Mouse (Mus musculus) embryonic facial prominence, embryonic 14.5 days (tissue): ENCODE data around the gene Umad1. TPM values are rescaled to one million over a fixed set of nuclear protein-coding genes. Genes with fewer than 3 reads are reported as not detected.

Experiments
- ATAC-seq: fragments of 200-750 bp; cut with Nextera tagmentation; 2 replicates; pipeline ENCODE4 v1.8.0; 2017; ENCODE audit warnings: low read depth, moderate number of reproducible peaks, moderate TSS enrichment
- DNase-seq: peaks from one replicate; pipeline ENCODE4 v3.0.0-alpha.2; 2015; ENCODE audit warnings: low spot score
- H3K27ac ChIP-seq: fragments of 300-500 bp; sonication (generic); replicated peaks from 2 replicates; pipeline ENCODE4 v1.5.1; 2014; ENCODE audit warnings: low read depth, mild to moderate bottlenecking, low read length, moderate library complexity
- H3K27me3 ChIP-seq: fragments of 300-500 bp; sonication (generic); replicated peaks from 2 replicates; pipeline ENCODE4 v1.6.1; 2014; ENCODE audit warnings: low read length; ENCODE audit not compliant: control insufficient read depth, insufficient read depth
- H3K36me3 ChIP-seq: fragments of 300-500 bp; sonication (generic); 2 replicates; pipeline ENCODE4 v1.6.1; 2014; ENCODE audit warnings: low read length, mixed read lengths; ENCODE audit not compliant: control insufficient read depth, insufficient read depth
- H3K4me1 ChIP-seq: fragments of 300-500 bp; sonication (generic); 2 replicates; pipeline ENCODE4 v1.6.1; 2014; ENCODE audit warnings: antibody characterized with exemption, low read length; ENCODE audit not compliant: control insufficient read depth, insufficient read depth
- H3K4me2 ChIP-seq: fragments of 300-500 bp; sonication (generic); 2 replicates; pipeline ENCODE4 v1.6.1; 2014; ENCODE audit warnings: low read depth, mild to moderate bottlenecking, low read length, moderate library complexity, mixed read lengths
- H3K4me3 ChIP-seq: fragments of 300-500 bp; sonication (generic); 2 replicates; pipeline ENCODE4 v1.5.1; 2014; ENCODE audit warnings: low read depth, mild to moderate bottlenecking, low read length
- H3K9ac ChIP-seq: fragments of 300-500 bp; sonication (generic); 2 replicates; pipeline ENCODE4 v1.6.1; 2014; ENCODE audit warnings: low read depth, mild to moderate bottlenecking, low read length, moderate library complexity, mixed read lengths
- H3K9me3 ChIP-seq: fragments of 300-500 bp; sonication (generic); 2 replicates; pipeline ENCODE4 v1.6.1; 2016; ENCODE audit warnings: low read length; ENCODE audit not compliant: control insufficient read depth
- WGBS: fragments of 180-500 bp; shearing (Covaris S2); extraction: QIAGEN DNeasy Blood & Tissue Kit; methylation state at CpG from one replicate; pipeline ENCODE4 v1.1.7; 2014; 5-methylcytosine and 5-hydroxymethylcytosine counted together
- polyA plus RNA-seq: library from polyadenylated mRNA; unstranded; fragments of >200 nt; fragmentation: Nextera tagmentation; extraction: Ambion mirVana; gene quantifications from 2 replicates; pipeline ENCODE4 v1.2.1, GENCODE M21; 2014

The Umad1 gene
- polyA plus RNA-seq, 1 experiment from 2014 or later = 20.0 TPM

- no peak for ATAC-seq
- Histone ChIP-seq H3K27ac (no peak overlapping the region), H3K36me3 (no peaks in the 10 kb centered on the region), H3K4me3 (no peak overlapping the region), H3K9ac (no peak overlapping the region), H3K27me3 (no peaks in the 10 kb centered on the region), H3K4me2 (no peak overlapping the region), H3K4me1 (no peaks in the 10 kb centered on the region), H3K9me3 (peaks cover 14% of the 10 kb centered on the region; the same call in 1 of the 2 replicates)
- DNase-seq = no peak
- 86% methylated on average over 3 of the region's 3 CpGs for WGBS
Observed at GRCm38 (mm10) chr6:8498961-8499360, 239.9 kb downstream of the Umad1 start.

GRCm38 (mm10) chr6:8503953-8504352 is 244.9 kb downstream of the Umad1 start:
- Histone ChIP-seq H3K4me2 (no peak overlapping the region), H3K27ac (no peak overlapping the region), H3K9me3 (peaks cover 4% of the 10 kb centered on the region; the same call in 1 of the 2 replicates), H3K27me3 (no peaks in the 10 kb centered on the region), H3K36me3 (no peaks in the 10 kb centered on the region), H3K9ac (no peak overlapping the region), H3K4me1 (peaks cover 4% of the 10 kb centered on the region; the same call in 1 of the 2 replicates), H3K4me3 (no peak overlapping the region)
- DNase-seq (no peak), ATAC-seq (no peak)
- WGBS = 41% methylated on average over 3 of the region's 3 CpGs

- Histone ChIP-seq H3K9ac (no peak overlapping the region), H3K36me3 (no peaks in the 10 kb centered on the region), H3K27me3 (no peaks in the 10 kb centered on the region), H3K4me2 (no peak overlapping the region), H3K4me3 (no peak overlapping the region), H3K27ac (no peak overlapping the region), H3K4me1 (peaks cover 4% of the 10 kb centered on the region; the same call in 1 of the 2 replicates), H3K9me3 (no peaks in the 10 kb centered on the region)
- ATAC-seq = no peak
- no peak for DNase-seq
- 80% methylated on average over 6 of the region's 6 CpGs for WGBS
Observed at GRCm38 (mm10) chr6:8504521-8505228, 245.6 kb downstream of the Umad1 start.

DNA sequence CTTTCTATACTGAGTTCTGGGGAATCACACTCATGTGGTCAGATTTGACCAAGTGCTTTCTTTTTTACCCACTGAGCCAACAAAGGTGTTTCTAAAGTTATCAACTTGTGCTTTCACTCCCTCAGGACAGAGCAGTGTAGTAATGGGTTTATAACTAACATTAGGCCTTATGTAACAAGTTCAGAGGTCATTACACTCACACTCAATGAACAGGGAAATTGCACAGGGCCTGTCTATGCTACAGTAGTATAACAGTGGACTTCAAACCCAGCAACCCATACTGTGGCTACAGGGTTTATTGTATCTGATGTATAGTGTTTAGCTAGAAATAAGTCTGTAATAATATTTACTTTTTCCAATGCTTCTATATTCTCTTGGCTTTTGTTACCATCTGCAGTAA is 247.5 kb downstream of the Umad1 start:
- Histone ChIP-seq H3K4me2 (no peak overlapping the region), H3K4me1 (peaks cover 8% of the 10 kb centered on the region; the same call in 1 of the 2 replicates), H3K36me3 (no peaks in the 10 kb centered on the region), H3K9ac (no peak overlapping the region), H3K27me3 (no peaks in the 10 kb centered on the region), H3K9me3 (no peaks in the 10 kb centered on the region), H3K4me3 (no peak overlapping the region), H3K27ac (no peak overlapping the region)
- ATAC-seq (no peak), DNase-seq (no peak)

Other genes with a start within 250 kb of the Umad1 start
- 1.1 and 1.3 TPM in 2 replicates for gene Col28a1, start 66.7 kb upstream of the Umad1 start, polyA plus RNA-seq
- 26.2 and 29.3 TPM in 2 replicates for gene Mios, start 50.1 kb upstream of the Umad1 start, polyA plus RNA-seq
- 133 and 137 TPM in 2 replicates for gene Rpa3, start 115 bp upstream of the Umad1 start, polyA plus RNA-seq
- gene Gm45062, start 162 bp downstream of the Umad1 start, polyA plus RNA-seq = 8.2 and 8.3 TPM in 2 replicates